Mouse (Mus musculus): ENCODE data around the gene Pde2a.

DNA sequence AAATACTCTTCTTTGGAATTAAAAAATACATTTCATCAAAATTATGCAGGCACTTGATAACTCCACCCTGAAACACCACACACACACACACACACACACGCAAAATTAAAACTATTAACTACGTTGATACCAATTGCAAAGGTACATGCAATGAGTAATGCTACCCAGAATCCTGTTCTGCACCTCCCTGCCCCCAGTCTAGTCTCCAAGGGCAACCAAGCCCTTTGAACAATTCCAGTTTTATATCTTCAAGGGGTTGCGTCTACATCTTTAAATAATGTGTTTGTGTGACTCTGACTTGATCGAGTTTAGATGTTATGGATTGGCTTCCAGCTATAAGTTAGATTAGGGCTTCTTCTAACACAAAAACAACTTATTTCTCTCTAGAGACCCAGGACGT is 114.0 kb downstream of the Pde2a start:
- no peak for TF ChIP-seq USF1 (IDR thresholded peaks at IDR 0.05; ENCODE audit: low read depth)
- no peak for TF ChIP-seq TCF12 (IDR thresholded peaks at IDR 0.05; ENCODE audit: insufficient read depth, poor library complexity, severe bottlenecking)

Data from myocyte (in vitro differentiated cells).